Mouse (Mus musculus): ENCODE measurements around the gene Eps15. TPM values are rescaled to one million over a fixed set of nuclear protein-coding genes. Genes with fewer than 3 reads are reported as not detected.

The Eps15 gene
- total and polyA plus RNA-seq, 2 experiments from 2014 or later, result 17.4 to 26.2 TPM

- H3K27ac ChIP-seq (ENCODE audit: low read depth), result no peak overlapping the region
Observed at GRCm38 (mm10) chr4:109410681-109411376, 130.8 kb downstream of the Eps15 start.

DNA sequence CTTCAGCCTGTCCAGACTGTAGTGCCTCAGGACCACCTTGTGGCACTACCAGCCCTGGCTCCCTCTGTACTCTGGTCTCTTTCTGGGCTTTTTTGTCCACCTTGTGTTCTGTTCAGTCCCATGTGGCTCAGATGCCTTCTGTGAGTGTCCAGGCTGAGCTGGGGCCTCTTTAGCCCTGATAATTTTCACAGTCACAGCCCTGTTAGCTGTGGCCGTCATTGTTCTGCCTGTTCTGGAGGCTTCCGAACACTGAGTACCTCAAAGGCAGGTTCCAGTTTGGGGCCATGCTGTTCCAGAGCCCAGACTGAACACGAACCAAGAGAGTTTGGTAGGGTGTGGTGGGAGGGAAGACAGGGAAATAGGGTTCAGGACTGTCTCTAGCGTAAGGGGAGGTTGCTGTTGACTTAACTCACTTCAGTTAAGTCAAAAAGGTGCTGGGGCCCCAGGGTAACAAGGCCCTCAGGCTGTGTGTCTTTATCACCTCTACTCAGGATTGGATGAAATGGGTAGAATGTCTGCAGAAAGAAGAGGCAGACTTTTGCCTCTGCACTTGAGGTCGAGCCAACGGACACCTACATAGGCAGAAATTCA is 131.4 kb downstream of the Eps15 start:
- ATAC-seq (ENCODE audit: insufficient read depth, low read depth), result no peak
- TF ChIP-seq EP300 (IDR thresholded peaks at IDR 0.05; ENCODE audit: low read depth) (no peak), CTCF (IDR thresholded peaks at IDR 0.05; ENCODE audit: low read depth) (no peak)
- no peak overlapping the region for H3K27ac ChIP-seq (ENCODE audit: low read depth)
- H3K4me1 ChIP-seq (ENCODE audit: control insufficient read depth, insufficient read depth), result peaks cover 10% of the 10 kb centered on the region
- H3K4me3 ChIP-seq (ENCODE audit: low read depth, low read length), result no peak overlapping the region
- 71% methylated on average over 6 of the region's 6 CpGs for WGBS
- H3K9ac ChIP-seq (replicated peaks; ENCODE audit: low read depth, low read length), result no peak overlapping the region
- no peak overlapping the region for H3K4me2 ChIP-seq (ENCODE audit: low read depth, low read length)
- H3K27me3 ChIP-seq (ENCODE audit: control insufficient read depth, insufficient read depth, low read length), result no peaks in the 10 kb centered on the region
- no peaks in the 10 kb centered on the region for H3K9me3 ChIP-seq (replicated peaks; ENCODE audit: control insufficient read depth, low read length)
- H3K36me3 ChIP-seq (replicated peaks; ENCODE audit: control insufficient read depth, insufficient read depth, low read length), result no peaks in the 10 kb centered on the region
- no peak for DNase-seq (ENCODE audit: low spot score)

More at GRCm38 (mm10) chr4:109410681-109411376, 130.8 kb downstream of the Eps15 start:
- Histone ChIP-seq H3K4me1 (ENCODE audit: control insufficient read depth, insufficient read depth) (peaks cover 10% of the 10 kb centered on the region), H3K4me3 (ENCODE audit: low read depth, low read length) (no peak overlapping the region), H3K4me2 (ENCODE audit: low read depth, low read length) (no peak overlapping the region), H3K9ac (replicated peaks; ENCODE audit: low read depth, low read length) (no peak overlapping the region), H3K36me3 (replicated peaks; ENCODE audit: control insufficient read depth, insufficient read depth, low read length) (no peaks in the 10 kb centered on the region), H3K27me3 (ENCODE audit: control insufficient read depth, insufficient read depth, low read length) (no peaks in the 10 kb centered on the region), H3K9me3 (replicated peaks; ENCODE audit: control insufficient read depth, low read length) (no peaks in the 10 kb centered on the region)
- TF ChIP-seq EP300 (IDR thresholded peaks at IDR 0.05; ENCODE audit: low read depth), result no peak
- TF ChIP-seq CTCF (IDR thresholded peaks at IDR 0.05; ENCODE audit: low read depth), result no peak
- DNase-seq (ENCODE audit: low spot score), result no peak
- no peak for ATAC-seq (ENCODE audit: insufficient read depth, low read depth)
- WGBS, result 38% methylated on average over 9 of the region's 9 CpGs

- WGBS, result 86% methylated on average over 5 of the region's 5 CpGs
- DNase-seq (ENCODE audit: low spot score) (no peak), ATAC-seq (ENCODE audit: insufficient read depth, low read depth) (no peak)
- Histone ChIP-seq H3K9me3 (replicated peaks; ENCODE audit: control insufficient read depth, low read length) (no peaks in the 10 kb centered on the region), H3K4me3 (ENCODE audit: low read depth, low read length) (no peak overlapping the region), H3K27ac (ENCODE audit: low read depth) (no peak overlapping the region), H3K9ac (replicated peaks; ENCODE audit: low read depth, low read length) (no peak overlapping the region), H3K27me3 (ENCODE audit: control insufficient read depth, insufficient read depth, low read length) (no peaks in the 10 kb centered on the region), H3K4me2 (ENCODE audit: low read depth, low read length) (no peak overlapping the region), H3K36me3 (replicated peaks; ENCODE audit: control insufficient read depth, insufficient read depth, low read length) (no peaks in the 10 kb centered on the region), H3K4me1 (ENCODE audit: control insufficient read depth, insufficient read depth) (peaks cover 10% of the 10 kb centered on the region)
- TF ChIP-seq EP300 (IDR thresholded peaks at IDR 0.05; ENCODE audit: low read depth), result no peak
- no peak for TF ChIP-seq CTCF (IDR thresholded peaks at IDR 0.05; ENCODE audit: low read depth)
Observed at GRCm38 (mm10) chr4:109412233-109412632, 132.2 kb downstream of the Eps15 start.

GRCm38 (mm10) chr4:109417998-109418397 is 137.9 kb downstream of the Eps15 start:
- Histone ChIP-seq H3K4me2 (ENCODE audit: low read depth, low read length) (no peak overlapping the region), H3K4me3 (ENCODE audit: low read depth, low read length) (no peak overlapping the region), H3K9ac (replicated peaks; ENCODE audit: low read depth, low read length) (no peak overlapping the region), H3K36me3 (replicated peaks; ENCODE audit: control insufficient read depth, insufficient read depth, low read length) (no peaks in the 10 kb centered on the region), H3K27ac (ENCODE audit: low read depth) (no peak overlapping the region), H3K9me3 (replicated peaks; ENCODE audit: control insufficient read depth, low read length) (no peaks in the 10 kb centered on the region), H3K27me3 (ENCODE audit: control insufficient read depth, insufficient read depth, low read length) (no peaks in the 10 kb centered on the region), H3K4me1 (ENCODE audit: control insufficient read depth, insufficient read depth) (no peaks in the 10 kb centered on the region)
- no peak for TF ChIP-seq CTCF (IDR thresholded peaks at IDR 0.05; ENCODE audit: low read depth)
- no peak for TF ChIP-seq EP300 (IDR thresholded peaks at IDR 0.05; ENCODE audit: low read depth)
- DNase-seq (ENCODE audit: low spot score) (no peak), ATAC-seq (ENCODE audit: insufficient read depth, low read depth) (no peak)
- 83% methylated on average over 1 of the region's 1 CpGs for WGBS

DNA sequence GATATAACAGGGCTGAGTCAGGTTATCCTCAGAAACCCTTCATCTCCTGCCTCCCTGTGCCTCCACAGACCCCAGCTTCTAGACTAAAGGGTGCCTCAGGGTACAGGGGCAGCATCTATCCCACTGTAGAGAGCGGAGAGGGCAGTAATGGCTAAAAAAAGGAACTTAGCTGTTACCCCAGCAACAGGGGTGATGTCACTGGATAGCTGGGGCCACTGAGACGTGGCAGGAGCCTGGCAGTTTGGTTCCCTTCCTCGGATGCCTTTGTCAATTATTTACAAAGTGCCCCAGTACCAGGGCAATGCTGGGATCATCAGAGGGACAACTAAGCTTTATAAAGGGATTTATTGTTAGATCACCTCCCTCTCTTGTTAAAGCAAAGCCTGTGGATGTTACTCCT is 138.9 kb downstream of the Eps15 start:
- H3K4me3 ChIP-seq (ENCODE audit: low read depth, low read length), result no peak overlapping the region
- ATAC-seq (ENCODE audit: insufficient read depth, low read depth) (no peak), DNase-seq (ENCODE audit: low spot score) (no peak)
- no peak for TF ChIP-seq CTCF (IDR thresholded peaks at IDR 0.05; ENCODE audit: low read depth)
- no peak for TF ChIP-seq EP300 (IDR thresholded peaks at IDR 0.05; ENCODE audit: low read depth)
- H3K9me3 ChIP-seq (replicated peaks; ENCODE audit: control insufficient read depth, low read length), result no peaks in the 10 kb centered on the region
- H3K27me3 ChIP-seq (ENCODE audit: control insufficient read depth, insufficient read depth, low read length), result no peaks in the 10 kb centered on the region
- no peaks in the 10 kb centered on the region for H3K4me1 ChIP-seq (ENCODE audit: control insufficient read depth, insufficient read depth)
- no peak overlapping the region for H3K4me2 ChIP-seq (ENCODE audit: low read depth, low read length)
- H3K27ac ChIP-seq (ENCODE audit: low read depth), result no peak overlapping the region
- WGBS, result 13% methylated on average over 3 of the region's 3 CpGs
- no peak overlapping the region for H3K9ac ChIP-seq (replicated peaks; ENCODE audit: low read depth, low read length)
- no peaks in the 10 kb centered on the region for H3K36me3 ChIP-seq (replicated peaks; ENCODE audit: control insufficient read depth, insufficient read depth, low read length)
